Mouse (Mus musculus) retina, adult 2 months (tissue): ENCODE results near the gene Foxo1.

Source experiments
- DNase-seq: peaks from one replicate; pipeline ENCODE4 v3.0.0-alpha.2; 2012; ENCODE audit warnings: low read depth, low spot score

Gene Foxo1

GRCm38 (mm10) chr3:52267652-52268486, at the start of gene Foxo1:
Gene Foxo1, plus strand, starts transcription at chr3:52268336.
- peak; percentile 86 for DNase-seq

- DNase-seq, result no peak
Observed at GRCm38 (mm10) chr3:52218864-52219263, 49.3 kb upstream of the Foxo1 start.

- no peak for DNase-seq
Observed at GRCm38 (mm10) chr3:52221082-52221481, 47.1 kb upstream of the Foxo1 start.

GRCm38 (mm10) chr3:52221931-52222330, 46.2 kb upstream of the Foxo1 start:
- DNase-seq, result no peak

- DNase-seq, result no peak
Observed at GRCm38 (mm10) chr3:52236488-52236887, 31.6 kb upstream of the Foxo1 start.

- no peak for DNase-seq
Observed at GRCm38 (mm10) chr3:52237136-52237535, 31.0 kb upstream of the Foxo1 start.

- no peak for DNase-seq
Observed at GRCm38 (mm10) chr3:52241062-52241461, 27.1 kb upstream of the Foxo1 start.

- peak; percentile 30 for DNase-seq
Observed at GRCm38 (mm10) chr3:52242457-52243105, 25.6 kb upstream of the Foxo1 start.

GRCm38 (mm10) chr3:52243271-52244021, 24.7 kb upstream of the Foxo1 start:
- DNase-seq, result no peak

GRCm38 (mm10) chr3:52245996-52246830, 21.9 kb upstream of the Foxo1 start:
- DNase-seq, result no peak

GRCm38 (mm10) chr3:52251184-52251583, 17.0 kb upstream of the Foxo1 start:
- DNase-seq, result no peak

GRCm38 (mm10) chr3:52253656-52254461, 14.3 kb upstream of the Foxo1 start:
- no peak for DNase-seq

- DNase-seq, result no peak
Observed at GRCm38 (mm10) chr3:52254496-52254895, 13.6 kb upstream of the Foxo1 start.

GRCm38 (mm10) chr3:52257782-52258441, 10.2 kb upstream of the Foxo1 start:
- no peak for DNase-seq

GRCm38 (mm10) chr3:52258532-52258931, 9.6 kb upstream of the Foxo1 start:
- no peak for DNase-seq

GRCm38 (mm10) chr3:52262431-52263161, 5.5 kb upstream of the Foxo1 start:
- DNase-seq, result no peak

GRCm38 (mm10) chr3:52264354-52264753, 3.8 kb upstream of the Foxo1 start:
- no peak for DNase-seq

GRCm38 (mm10) chr3:52266606-52267160, 1.5 kb upstream of the Foxo1 start:
- no peak for DNase-seq

- DNase-seq, result no peak
Observed at GRCm38 (mm10) chr3:52267293-52267651, 864 bp upstream of the Foxo1 start.
